Mouse (Mus musculus) urinary bladder, adult 18-20 months (tissue): Measurements from ENCODE around the gene Gckr.
A peak's percentile ranks its signal among the peaks of the same experiment; 100 is the strongest.

Experiments used
- DNase-seq, 2 experiments: peaks; one replicate each; pipeline ENCODE4 v3.0.0; 2022; ENCODE audit warnings: low spot score in 2 of 2, mixed read lengths in 2 of 2

Gckr gene

GRCm38 (mm10) chr5:31297047-31297757 lies at the start of gene Gckr:
Gckr (plus strand) TSS chr5:31297443.
- DNase-seq = no peak

GRCm38 (mm10) chr5:31250716-31251115 lies 46.5 kb upstream of the Gckr start:
- DNase-seq = no peak

GRCm38 (mm10) chr5:31251541-31252101 lies 45.6 kb upstream of the Gckr start, which contains the start of gene Krtcap3:
Krtcap3 (plus strand) TSS chr5:31251691.
- DNase-seq = peak; percentile 62 to 67

GRCm38 (mm10) chr5:31252151-31252550 lies 45.1 kb upstream of the Gckr start:
- no peak for DNase-seq

GRCm38 (mm10) chr5:31252795-31253545 lies 44.3 kb upstream of the Gckr start:
- no peak for DNase-seq

- DNase-seq = no peak
Observed at GRCm38 (mm10) chr5:31253806-31254205, 43.4 kb upstream of the Gckr start.

- DNase-seq = peak; percentile 37 to 73
Observed at GRCm38 (mm10) chr5:31254452-31254851, 42.8 kb upstream of the Gckr start.

GRCm38 (mm10) chr5:31254901-31255300 lies 42.3 kb upstream of the Gckr start:
- DNase-seq = no peak

- DNase-seq = no peak
Observed at GRCm38 (mm10) chr5:31255381-31255780, 41.9 kb upstream of the Gckr start.

GRCm38 (mm10) chr5:31255971-31256370 lies 41.3 kb upstream of the Gckr start:
- no peak for DNase-seq

GRCm38 (mm10) chr5:31257616-31258015 lies 39.6 kb upstream of the Gckr start:
- DNase-seq = no peak

GRCm38 (mm10) chr5:31266101-31266500 lies 31.1 kb upstream of the Gckr start:
- DNase-seq = no peak

GRCm38 (mm10) chr5:31267686-31268085 lies 29.6 kb upstream of the Gckr start:
- no peak for DNase-seq

- DNase-seq = no peak
Observed at GRCm38 (mm10) chr5:31273018-31273417, 24.2 kb upstream of the Gckr start.

GRCm38 (mm10) chr5:31279245-31279988 lies 17.8 kb upstream of the Gckr start:
- DNase-seq = no peak

- no peak for DNase-seq
Observed at GRCm38 (mm10) chr5:31288225-31288624, 9.0 kb upstream of the Gckr start.

GRCm38 (mm10) chr5:31288655-31289054 lies 8.6 kb upstream of the Gckr start:
- DNase-seq = no peak

- DNase-seq = no peak
Observed at GRCm38 (mm10) chr5:31289626-31290230, 7.5 kb upstream of the Gckr start.

GRCm38 (mm10) chr5:31290521-31291360 lies 6.5 kb upstream of the Gckr start, which contains the start of gene Ift172:
Ift172 (minus strand) TSS chr5:31291116.
- DNase-seq = peak; percentile 85 to 93

- no peak for DNase-seq
Observed at GRCm38 (mm10) chr5:31291361-31291688, 5.9 kb upstream of the Gckr start.
